In the genomic region with DNA sequence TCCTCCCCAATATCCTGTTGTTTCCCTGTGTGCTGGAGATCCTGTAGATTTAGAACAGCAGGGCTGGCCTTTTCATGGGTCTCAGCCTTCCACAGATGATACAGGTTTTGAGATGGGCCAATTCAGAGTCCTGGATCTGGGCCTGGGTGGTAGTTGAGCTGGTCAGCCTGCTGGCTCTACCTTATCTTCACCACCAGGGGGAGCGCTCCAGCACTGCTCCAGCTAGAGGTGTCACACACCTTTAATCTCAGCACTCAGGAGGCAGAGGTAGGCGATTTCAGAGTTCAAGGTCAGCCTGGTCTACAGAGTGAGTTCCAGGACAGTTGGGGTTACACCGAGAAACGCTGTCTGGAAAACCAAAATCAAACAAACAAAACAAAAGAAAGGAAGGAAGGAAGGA, we compare ENCODE assay signal across 9 mouse cellular contexts.
DNase-seq lines count a peak whose midpoint lies in the region; ATAC-seq and TF ChIP-seq lines count a peak whose summit lies in the region.
"Had no signal": no experiment of that assay in that cellular context is flagged by ENCODE, and none has a peak within 500 bp of the region (broad histone marks: within the 10 kb centered on the region; RNA-seq: fewer than 3 reads in every experiment).

No protein-coding gene starts in this region.

- TF ChIP-seq POLR2A in cerebellum, adult 2 months (IDR thresholded peaks at IDR 0.05; ENCODE audit: borderline replicate concordance, insufficient read depth, low read length) = no peak

- no peak overlapping the region for H3K4me3 ChIP-seq in neural tube, embryonic 15.5 days (replicated peaks)
- H3K4me3 ChIP-seq in cerebellum, adult 2 months (replicated peaks; ENCODE audit: insufficient read depth, low read depth, low read length) = no peak overlapping the region
- H3K4me3 ChIP-seq in heart, postnatal 0 days (ENCODE audit: low read depth, low read length) = no peak overlapping the region
- H3K4me3 ChIP-seq in liver, postnatal 0 days (ENCODE audit: low read depth, low read length) = no peak overlapping the region
- no peak overlapping the region for H3K4me3 ChIP-seq in forebrain, embryonic 12.5 days (replicated peaks)
- H3K4me3 ChIP-seq: heart, embryonic 15.5 days had no signal

- 54% methylated on average over 4 of the region's 4 CpGs for WGBS in neural tube, embryonic 15.5 days
- WGBS in cerebellum, adult 2 months = 57% methylated on average over 4 of the region's 4 CpGs
- 38% methylated on average over 4 of the region's 4 CpGs for WGBS in heart, postnatal 0 days
- 24% methylated on average over 4 of the region's 4 CpGs for WGBS in liver, postnatal 0 days (ENCODE audit: insufficient replicate concordance)
- WGBS in forebrain, embryonic 12.5 days = 44% methylated on average over 4 of the region's 4 CpGs

- no peaks in the 10 kb centered on the region for H3K9me3 ChIP-seq in neural tube, embryonic 15.5 days (replicated peaks)
- H3K9me3 ChIP-seq in heart, postnatal 0 days (replicated peaks; ENCODE audit: control insufficient read depth, low read length) = no peaks in the 10 kb centered on the region
- no peaks in the 10 kb centered on the region for H3K9me3 ChIP-seq in liver, postnatal 0 days (ENCODE audit: low read length)
- no peaks in the 10 kb centered on the region for H3K9me3 ChIP-seq in forebrain, embryonic 12.5 days
- H3K9me3 ChIP-seq: heart, embryonic 15.5 days had no signal

- no peak overlapping the region for H3K4me2 ChIP-seq in neural tube, embryonic 15.5 days
- H3K4me2 ChIP-seq in heart, postnatal 0 days (ENCODE audit: low read depth, low read length) = no peak overlapping the region
- H3K4me2 ChIP-seq in liver, postnatal 0 days (ENCODE audit: low read depth, low read length) = no peak overlapping the region
- no peak overlapping the region for H3K4me2 ChIP-seq in forebrain, embryonic 12.5 days
- H3K4me2 ChIP-seq: heart, embryonic 15.5 days had no signal

- H3K27me3 ChIP-seq in neural tube, embryonic 15.5 days (replicated peaks) = no peaks in the 10 kb centered on the region
- no peaks in the 10 kb centered on the region for H3K27me3 ChIP-seq in cerebellum, adult 2 months (ENCODE audit: control insufficient read depth, insufficient read depth, low read length)
- H3K27me3 ChIP-seq in heart, postnatal 0 days (ENCODE audit: control insufficient read depth, insufficient read depth, low read length) = no peaks in the 10 kb centered on the region
- H3K27me3 ChIP-seq in liver, postnatal 0 days (ENCODE audit: insufficient read depth, low read length) = no peaks in the 10 kb centered on the region
- H3K27me3 ChIP-seq in forebrain, embryonic 12.5 days = no peaks in the 10 kb centered on the region
- H3K27me3 ChIP-seq: heart, embryonic 15.5 days had no signal

- TF ChIP-seq CTCF in cerebellum, adult 2 months (IDR thresholded peaks at IDR 0.05; ENCODE audit: borderline replicate concordance, insufficient read depth, low read depth, low read length) = peak; percentile 57
- TF ChIP-seq CTCF in heart, postnatal 0 days (IDR thresholded peaks at IDR 0.05; ENCODE audit: low read depth) = peak; percentile 71
- peak; percentile 84 for TF ChIP-seq CTCF in liver, postnatal 0 days (IDR thresholded peaks at IDR 0.05; ENCODE audit: low read depth)

- TF ChIP-seq EP300 in heart, postnatal 0 days (IDR thresholded peaks at IDR 0.05; ENCODE audit: low read depth) = no peak
- no peak for TF ChIP-seq EP300 in liver, postnatal 0 days (IDR thresholded peaks at IDR 0.05; ENCODE audit: low read depth)

- no peak overlapping the region for H3K27ac ChIP-seq in neural tube, embryonic 15.5 days (replicated peaks)
- no peak overlapping the region for H3K27ac ChIP-seq in cerebellum, adult 2 months (ENCODE audit: insufficient read depth, low read length)
- no peak overlapping the region for H3K27ac ChIP-seq in heart, postnatal 0 days (ENCODE audit: low read depth)
- no peak overlapping the region for H3K27ac ChIP-seq in liver, postnatal 0 days (ENCODE audit: low read depth)
- no peak overlapping the region for H3K27ac ChIP-seq in forebrain, embryonic 12.5 days
- H3K27ac ChIP-seq: heart, embryonic 15.5 days had no signal

- peak; percentile 41 for DNase-seq in neural tube, embryonic 10.5 days (ENCODE audit: extremely low spot score, low spot score)
- peak; percentile 74 for DNase-seq in R1 (ENCODE audit: low read depth, low spot score)
- DNase-seq in cerebellum, adult 2 months = peak; percentile 22 to 25
- no peak for DNase-seq in heart, postnatal 0 days (ENCODE audit: low spot score)
- peak; percentile 58 for DNase-seq in liver, postnatal 0 days
- peak; percentile 30 for DNase-seq in skeletal muscle tissue, adult 2 months (ENCODE audit: low read depth, low spot score)

- H3K9ac ChIP-seq in neural tube, embryonic 15.5 days (replicated peaks) = no peak overlapping the region
- no peak overlapping the region for H3K9ac ChIP-seq in heart, postnatal 0 days (replicated peaks; ENCODE audit: low read depth, low read length)
- no peak overlapping the region for H3K9ac ChIP-seq in liver, postnatal 0 days (replicated peaks)
- H3K9ac ChIP-seq in forebrain, embryonic 12.5 days = no peak overlapping the region
- H3K9ac ChIP-seq: heart, embryonic 15.5 days had no signal

- ATAC-seq in neural tube, embryonic 15.5 days (ENCODE audit: low FRiP score) = no peak
- no peak for ATAC-seq in heart, postnatal 0 days (ENCODE audit: insufficient read depth, low read depth)
- ATAC-seq in liver, postnatal 0 days = peak; percentile 53; the same call in 1 of the 2 replicates
- ATAC-seq in forebrain, embryonic 12.5 days (ENCODE audit: low FRiP score) = no peak

- 0 out of 2 replicates have a peak, but pooled peaks cover 2% of the 10 kb centered on the region for H3K36me3 ChIP-seq in neural tube, embryonic 15.5 days
- H3K36me3 ChIP-seq in heart, postnatal 0 days (replicated peaks; ENCODE audit: control insufficient read depth, insufficient read depth, low read length) = no peaks in the 10 kb centered on the region
- no peaks in the 10 kb centered on the region for H3K36me3 ChIP-seq in liver, postnatal 0 days (replicated peaks; ENCODE audit: insufficient read depth, low read length)
- no peaks in the 10 kb centered on the region for H3K36me3 ChIP-seq in forebrain, embryonic 12.5 days (replicated peaks)
- H3K36me3 ChIP-seq: heart, embryonic 15.5 days had no signal

- H3K4me1 ChIP-seq in neural tube, embryonic 15.5 days = no peaks in the 10 kb centered on the region
- no peaks in the 10 kb centered on the region for H3K4me1 ChIP-seq in cerebellum, adult 2 months (ENCODE audit: control insufficient read depth, insufficient read depth, low read length)
- H3K4me1 ChIP-seq in heart, postnatal 0 days (ENCODE audit: control insufficient read depth, insufficient read depth) = peaks cover 8% of the 10 kb centered on the region
- H3K4me1 ChIP-seq in liver, postnatal 0 days (ENCODE audit: insufficient read depth) = no peaks in the 10 kb centered on the region
- peaks cover 13% of the 10 kb centered on the region; the same call in 1 of the 2 replicates for H3K4me1 ChIP-seq in forebrain, embryonic 12.5 days
